Mouse (Mus musculus) stomach, postnatal 0 days (tissue): Measurements from ENCODE around the gene Pycr1.

ENCODE experiments used
- CTCF ChIP-seq: IDR thresholded peaks from 2 replicates; pipeline ENCODE4 v1.5.1; 2016; ENCODE audit warnings: antibody characterized with exemption, low read depth, mild to moderate bottlenecking, moderate library complexity
- EP300 ChIP-seq: optimal IDR thresholded peaks from 2 replicates; pipeline ENCODE3; 2016; ENCODE audit warnings: antibody characterized with exemption

- no peak for TF ChIP-seq CTCF
- TF ChIP-seq EP300 = no peak
Observed at GRCm38 (mm10) chr11:120682683-120683082, 39.1 kb upstream of the Pycr1 start.
